Mouse (Mus musculus): Measurements from ENCODE around the gene Nfyc.

- TF ChIP-seq CTCF (IDR thresholded peaks at IDR 0.05; ENCODE audit: low read depth) = no peak
- no peak for TF ChIP-seq EP300 (IDR thresholded peaks at IDR 0.05; ENCODE audit: low read depth)
Measured at GRCm38 (mm10) chr4:120747243-120747792, 84.1 kb downstream of the Nfyc start.
